Mouse (Mus musculus) induced T-regulatory cell, adult 2 months (primary cell): ENCODE measurements at regions not wholly inside any gene's neighbourhood (a gene's known extent, or its start where the extent isn't known, plus 50 kb on each side); places are given as distances from the start of the nearest gene placed in this dataset.

ENCODE experiments used
- DNase-seq: peaks from one replicate; pipeline ENCODE4 v3.0.0-alpha.2; 2012; ENCODE audit warnings: low read depth

DNA sequence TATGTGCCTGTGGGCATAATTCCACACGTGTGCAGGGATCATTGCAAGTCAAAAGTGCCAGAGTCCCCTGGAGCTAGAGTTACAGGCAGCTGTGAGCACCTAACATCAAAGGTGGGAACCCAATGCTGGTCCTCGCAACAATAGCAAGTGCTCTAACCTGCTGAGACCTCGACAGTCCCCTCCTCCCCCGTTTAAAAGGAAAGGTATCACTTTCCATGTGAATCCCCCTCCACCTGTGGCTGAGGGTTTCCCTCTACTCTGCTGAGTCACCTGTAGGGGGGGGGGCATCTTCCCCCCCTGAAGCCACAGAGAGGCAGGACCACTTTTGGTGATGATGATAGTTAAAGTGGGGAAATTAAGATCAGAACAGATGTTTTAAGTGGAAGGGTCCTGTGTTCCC, 133.4 kb upstream of the Foxn2 start:
- no peak for DNase-seq

- DNase-seq = no peak
Observed at GRCm38 (mm10) chr17:88307826-88308225, 132.7 kb upstream of the Foxn2 start.

DNA sequence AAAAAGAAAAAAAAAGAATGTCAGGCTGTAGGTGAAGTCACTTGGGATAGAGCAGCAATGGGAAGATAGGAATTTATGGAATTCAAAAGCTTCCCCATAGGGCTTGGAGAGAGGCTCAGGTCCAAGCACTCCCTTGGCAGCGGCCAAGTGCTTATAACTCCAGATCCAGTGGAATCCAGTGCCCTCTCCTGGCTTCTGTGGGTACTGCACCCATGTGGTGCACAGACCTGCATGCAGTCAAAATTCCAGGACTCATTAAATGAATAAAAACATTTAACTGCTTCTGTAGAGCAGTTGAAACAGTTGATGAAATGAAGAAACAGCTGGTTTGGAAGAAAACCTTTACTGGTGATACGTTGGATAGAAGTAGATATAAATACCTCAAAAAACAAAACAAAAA, 127.6 kb upstream of the Foxn2 start:
- peak; percentile 49 for DNase-seq

DNA sequence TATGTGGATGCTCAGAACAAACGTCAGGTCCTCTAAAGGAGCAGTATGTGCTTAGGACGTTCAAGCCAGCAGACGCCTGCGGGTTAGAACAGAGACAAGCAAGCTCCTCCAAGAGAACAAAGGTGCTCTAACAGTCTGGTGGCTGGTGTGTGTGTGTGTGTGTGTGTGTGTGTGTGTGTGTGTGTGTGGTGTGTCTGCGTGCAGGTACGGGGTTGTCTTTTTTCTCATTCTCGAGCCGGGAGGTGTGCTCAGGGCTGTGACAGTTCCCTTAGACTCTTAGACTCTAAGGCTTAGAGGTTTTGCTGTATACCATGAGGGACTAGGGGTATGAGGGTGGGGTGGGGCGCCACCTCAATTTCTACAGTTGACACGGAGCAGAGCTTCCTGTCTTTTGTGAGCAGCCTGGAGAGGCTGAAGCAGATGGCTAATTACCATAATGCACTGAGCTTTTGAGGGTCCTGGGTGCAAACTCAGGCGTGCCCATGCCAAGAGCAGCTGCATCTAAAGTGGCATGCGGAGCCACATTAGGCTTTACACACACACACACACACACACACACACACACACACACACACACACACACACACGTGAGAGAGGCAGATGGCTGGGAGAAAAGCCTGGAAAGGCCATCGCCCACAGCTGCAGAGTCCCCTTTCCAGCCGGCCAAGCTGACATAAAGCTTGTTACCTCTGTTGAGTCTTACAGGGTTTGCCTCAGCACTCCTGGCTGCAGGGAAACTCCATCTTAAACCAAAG, 124.1 kb upstream of the Foxn2 start:
- DNase-seq = no peak

GRCm38 (mm10) chr17:88317311-88317710, 123.2 kb upstream of the Foxn2 start:
- no peak for DNase-seq

DNA sequence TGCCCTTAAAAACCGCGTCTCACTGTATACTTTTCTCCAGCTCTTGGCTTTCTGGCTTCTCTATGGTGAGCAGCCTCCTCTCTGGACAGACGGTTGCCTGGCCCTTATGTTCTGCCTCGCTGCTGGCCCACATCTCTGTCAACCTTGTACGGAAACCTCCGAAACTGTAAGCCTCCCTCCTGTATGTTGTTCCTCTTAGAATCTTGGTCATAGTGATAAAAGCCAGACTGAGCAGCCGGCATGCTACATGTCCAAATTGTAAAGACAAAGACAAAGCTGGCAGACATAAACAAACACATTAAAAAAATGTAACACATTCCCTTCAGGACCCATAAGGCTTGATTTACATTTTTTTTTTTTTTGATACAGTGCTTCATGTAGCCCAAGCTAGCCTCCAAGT, 122.7 kb upstream of the Foxn2 start:
- DNase-seq = no peak

DNA sequence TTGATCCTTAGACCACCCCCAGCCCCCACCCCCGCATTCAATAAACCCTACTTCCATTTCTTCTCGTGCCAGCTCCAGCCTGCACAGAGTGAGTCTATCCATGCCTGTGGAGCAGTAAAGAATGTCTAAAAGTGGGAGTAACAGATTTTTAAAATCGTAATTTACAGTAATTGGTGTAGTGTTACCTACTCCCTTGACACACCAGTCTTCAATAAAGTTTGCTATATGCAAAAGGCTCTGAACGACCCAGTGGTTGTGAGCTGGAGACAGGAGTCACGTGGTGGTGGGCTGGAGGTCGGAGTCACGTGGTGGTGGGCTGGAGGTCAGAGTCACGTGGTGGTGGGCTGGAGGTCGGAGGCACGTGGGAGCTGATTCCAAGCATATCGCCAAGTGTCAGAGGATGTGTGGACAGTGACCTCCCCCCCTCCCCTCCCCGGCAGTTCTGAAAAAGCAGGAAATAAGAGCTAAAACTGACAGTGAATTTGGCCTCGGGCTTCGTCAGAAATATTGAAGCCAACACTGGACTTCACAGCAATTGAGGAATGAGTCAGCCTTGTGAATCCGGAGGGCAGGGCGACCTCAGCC, 122.2 kb upstream of the Foxn2 start:
- no peak for DNase-seq

DNA sequence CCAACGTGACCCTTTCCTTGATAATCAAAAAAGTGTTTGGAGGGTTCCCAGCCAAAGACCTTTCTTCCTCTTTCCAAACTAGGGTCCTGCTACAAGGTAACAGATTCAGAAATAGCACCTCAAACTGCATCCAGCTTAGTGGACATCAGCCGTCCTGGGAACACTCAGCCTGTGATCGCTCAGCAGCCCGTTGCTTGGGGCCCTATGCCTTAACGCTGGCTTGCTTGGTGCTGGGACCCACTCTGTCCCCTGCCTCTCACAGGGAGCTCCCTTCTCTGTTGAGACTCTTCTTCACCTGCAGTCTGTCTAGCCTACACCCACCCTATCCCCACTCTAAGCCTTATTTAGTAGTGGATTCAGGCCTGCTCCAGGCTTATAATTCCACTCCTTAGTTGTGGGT, 121.6 kb upstream of the Foxn2 start:
- DNase-seq = no peak

DNA sequence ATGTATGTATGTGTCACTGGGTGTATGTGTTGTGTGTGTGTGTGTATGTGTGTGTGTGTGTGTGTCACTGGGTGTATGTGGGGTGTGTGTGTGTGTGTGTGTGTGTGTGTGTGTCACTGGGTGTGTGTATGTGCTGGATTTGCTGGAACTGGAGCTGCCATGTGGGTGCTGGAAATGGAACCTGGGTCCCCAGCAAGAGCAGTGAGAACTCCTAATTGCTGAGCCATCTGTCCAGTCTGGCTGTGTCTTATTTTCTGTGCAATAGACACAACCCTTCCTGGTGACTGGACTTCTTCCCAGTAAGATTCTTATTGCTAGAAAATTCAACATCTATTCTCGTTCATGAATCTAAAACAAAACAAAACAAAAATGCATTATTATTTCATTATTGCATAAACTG, 119.8 kb upstream of the Foxn2 start:
- no peak for DNase-seq

DNA sequence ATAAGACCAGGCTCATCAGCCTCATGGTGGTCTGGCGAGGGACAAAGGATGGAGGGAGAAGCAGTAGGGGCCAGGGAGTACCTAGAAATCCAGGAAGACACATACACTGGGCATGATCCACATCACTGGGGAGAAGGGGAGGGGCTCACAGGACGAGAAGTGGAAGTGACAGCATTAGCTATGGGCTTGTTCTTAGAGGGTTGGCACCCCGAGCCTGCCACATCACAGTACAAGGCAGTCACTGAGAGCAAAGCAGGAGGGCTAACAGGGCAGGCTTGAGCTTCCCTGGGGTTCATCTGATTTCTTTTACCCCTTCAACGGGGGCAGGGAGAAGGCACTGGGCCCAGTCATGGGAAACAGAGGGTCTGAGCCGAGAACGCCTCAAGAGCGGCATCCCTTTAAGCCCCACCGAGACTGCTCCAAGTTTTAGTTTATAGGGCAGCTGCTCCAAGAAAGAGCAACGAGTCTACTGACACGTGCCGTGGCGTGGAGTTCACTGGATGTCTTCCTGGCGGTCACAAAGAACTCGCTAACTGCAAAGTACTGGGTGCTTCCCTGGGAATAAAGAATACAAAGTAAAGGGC, 115.1 kb upstream of the Foxn2 start:
- no peak for DNase-seq

DNA sequence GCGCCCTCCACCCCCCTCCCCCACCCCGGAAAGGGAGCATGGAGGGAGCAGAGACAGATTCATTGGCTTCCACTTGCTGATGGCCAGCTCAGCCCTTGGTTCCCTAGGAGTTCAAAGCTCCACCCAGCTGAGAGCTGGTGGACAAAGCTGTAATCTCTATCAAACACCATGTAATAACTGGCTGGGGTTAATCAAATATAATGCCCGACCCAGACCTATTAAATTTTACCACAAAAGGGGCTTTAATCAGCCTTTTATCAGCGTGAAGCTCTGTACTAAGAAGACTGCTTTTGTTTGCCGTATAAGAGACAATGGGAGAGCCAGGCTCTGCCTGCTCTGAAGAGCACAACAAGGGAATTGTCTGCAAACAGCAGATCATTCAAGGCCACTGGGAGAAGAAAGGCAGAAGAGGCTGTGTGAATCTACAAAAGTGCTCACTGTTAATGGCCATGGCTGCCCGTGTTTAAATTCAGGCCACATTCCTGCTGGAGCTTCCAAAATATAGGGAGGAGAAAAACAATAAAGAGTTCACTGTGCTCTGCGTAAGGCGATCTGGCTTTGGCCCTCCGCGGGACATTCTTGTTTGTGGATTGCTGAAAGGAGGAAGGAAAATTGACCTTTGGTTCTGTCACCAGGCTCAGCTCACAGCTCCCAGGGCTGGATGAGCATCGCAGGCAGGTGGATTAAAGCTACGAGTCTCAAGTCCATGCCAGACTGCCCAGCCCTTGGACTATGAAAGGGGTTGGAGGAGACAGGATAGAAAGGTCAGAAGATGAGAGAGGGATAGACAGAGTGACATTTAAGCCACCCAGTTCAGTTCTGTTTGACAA, 114.4 kb upstream of the Foxn2 start:
- DNase-seq = no peak

- no peak for DNase-seq
Observed at GRCm38 (mm10) chr17:88326740-88327123, 113.8 kb upstream of the Foxn2 start.

DNA sequence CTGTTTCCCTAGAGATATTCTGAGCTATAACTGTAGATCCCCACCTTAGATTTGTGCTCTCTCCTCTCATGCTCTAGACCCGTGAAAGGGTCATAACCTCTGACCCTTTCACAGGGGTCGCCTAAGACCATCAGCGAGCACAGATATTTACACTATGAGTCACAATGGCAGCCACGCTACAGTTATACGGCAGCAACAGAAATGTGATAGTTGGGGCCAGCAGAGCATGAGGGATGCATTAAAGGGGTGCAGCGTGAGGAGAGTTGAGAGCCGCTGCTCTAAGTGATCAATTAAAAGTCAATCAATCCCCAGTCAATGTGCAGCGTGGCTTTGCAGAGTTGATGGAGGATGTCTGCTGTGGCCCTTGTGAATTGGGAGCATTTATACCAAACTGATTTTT, 112.7 kb upstream of the Foxn2 start:
- no peak for DNase-seq

GRCm38 (mm10) chr17:88328807-88329206, 111.7 kb upstream of the Foxn2 start:
- no peak for DNase-seq

- DNase-seq = no peak
Observed at GRCm38 (mm10) chr17:88329715-88330114, 110.8 kb upstream of the Foxn2 start.

DNA sequence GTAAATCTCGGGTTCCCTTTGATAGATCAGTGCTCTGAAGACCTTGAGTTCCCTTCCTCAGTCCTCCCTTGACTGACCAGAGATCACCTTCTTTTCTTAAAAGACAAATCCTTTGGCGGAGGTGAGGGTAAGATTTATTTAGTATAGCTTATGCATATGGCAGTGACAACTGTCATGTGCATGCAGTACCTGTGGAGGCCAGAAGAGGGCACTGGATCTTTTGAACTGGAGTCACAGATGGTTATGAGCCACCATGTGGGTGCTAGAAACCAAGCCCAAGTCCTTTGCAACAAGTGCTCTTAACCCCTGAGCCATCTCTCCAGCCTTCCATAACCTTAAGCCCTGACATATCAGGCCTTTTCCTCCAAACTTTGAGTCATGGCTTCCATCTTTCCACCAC, 110.4 kb upstream of the Foxn2 start:
- peak; percentile 17 for DNase-seq

DNA sequence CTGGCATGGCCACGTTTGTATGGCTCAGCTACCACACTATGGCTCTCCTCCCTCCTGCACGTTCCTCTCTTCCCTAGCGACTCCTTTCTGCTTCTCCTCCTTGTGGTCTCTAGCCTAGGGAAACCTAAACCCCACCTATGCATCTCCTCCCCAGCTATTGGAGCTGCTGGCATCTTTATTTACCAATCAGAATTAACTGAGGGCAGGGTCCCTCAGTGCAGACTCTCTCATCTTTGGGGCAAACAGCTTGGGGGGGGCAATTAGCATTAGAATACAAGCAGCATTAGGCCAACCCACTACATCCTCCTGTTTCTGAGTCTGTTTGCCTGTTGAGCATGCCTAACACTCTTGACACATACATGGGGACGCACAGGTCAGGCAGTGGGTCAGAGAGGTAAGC, 106.7 kb upstream of the Foxn2 start:
- no peak for DNase-seq

DNA sequence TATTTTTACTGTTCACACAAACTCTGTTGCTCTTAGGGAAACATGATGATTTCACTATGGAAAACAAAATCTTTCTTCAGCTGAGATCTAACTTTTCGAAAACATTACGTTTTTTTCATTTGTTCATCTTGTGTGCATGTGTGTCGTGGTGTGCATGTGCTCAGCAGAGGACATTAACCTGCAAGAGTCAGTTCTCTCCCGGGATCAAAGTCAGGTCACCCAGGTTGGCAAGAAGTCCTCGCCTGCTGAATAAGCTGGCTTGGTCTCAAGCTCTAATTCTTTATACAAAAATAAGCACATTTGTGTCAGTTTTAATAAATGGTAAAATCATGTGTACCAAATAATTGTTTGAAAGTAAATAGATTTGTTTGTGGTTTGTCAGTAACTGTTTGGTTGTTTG, 105.2 kb upstream of the Foxn2 start:
- DNase-seq = no peak

DNA sequence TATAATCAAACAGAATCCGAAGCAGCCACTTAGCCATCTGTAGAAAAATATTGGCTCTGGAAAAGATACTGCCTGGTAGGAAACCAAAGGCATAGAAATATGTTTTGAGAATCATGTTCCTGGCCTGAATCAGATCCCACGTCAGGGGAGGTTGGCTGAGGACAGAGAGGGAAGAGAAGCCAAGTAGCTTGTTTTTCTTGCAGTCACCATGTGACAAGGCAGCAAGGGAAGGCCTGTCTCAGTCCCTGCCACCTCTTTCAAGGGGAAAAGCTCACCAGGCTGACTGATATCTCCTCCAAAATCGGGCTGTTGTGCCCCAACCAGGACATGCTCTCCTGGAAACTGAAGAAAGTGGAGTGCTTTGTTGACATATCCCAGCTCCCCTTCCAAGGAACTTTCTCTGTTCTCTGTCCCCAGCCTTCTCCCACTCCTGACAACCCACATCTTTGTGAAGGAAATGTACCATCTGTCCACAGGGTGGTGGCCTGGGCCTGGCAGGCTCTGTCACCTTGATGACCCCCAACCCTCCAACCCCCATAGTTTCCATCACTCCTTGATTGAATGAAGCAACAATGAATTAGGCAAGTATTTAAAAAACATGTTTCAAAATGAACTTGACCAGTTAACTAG, 104.3 kb upstream of the Foxn2 start:
- no peak for DNase-seq

- peak; percentile 18 for DNase-seq
Observed at GRCm38 (mm10) chr17:88337649-88338404, 102.7 kb upstream of the Foxn2 start.

DNA sequence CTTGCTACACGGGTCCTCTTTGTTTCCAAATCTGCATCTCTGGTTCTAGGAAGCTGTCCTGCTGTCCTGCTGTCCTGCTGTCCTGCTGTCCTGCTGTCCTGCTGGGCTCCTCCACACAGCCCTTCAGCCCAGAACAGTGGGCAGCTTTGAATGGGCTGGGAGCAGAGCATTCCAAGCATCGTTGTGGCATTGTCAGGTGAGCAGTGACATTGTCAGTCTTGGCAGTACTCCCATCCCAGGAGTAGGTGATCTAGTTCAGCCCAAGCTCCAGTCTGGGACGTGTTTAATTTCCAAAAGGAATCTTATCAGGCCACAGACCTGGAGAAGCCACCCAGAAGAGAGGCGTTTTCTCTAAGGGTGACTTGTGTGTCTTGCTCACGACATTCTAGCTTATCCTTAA, 99.4 kb upstream of the Foxn2 start:
- no peak for DNase-seq

GRCm38 (mm10) chr17:88341599-88341998, 98.9 kb upstream of the Foxn2 start:
- no peak for DNase-seq
